Mouse (Mus musculus) liver (tissue): ENCODE measurements around the gene Glrx2.
"Not testable (repeated sequence)": the region's sequence is repeated elsewhere in the genome, so short reads cannot be mapped to it uniquely, and the experiment has no call there.

Experiments
- DNase-seq: peaks from one replicate; pipeline ENCODE4 v3.0.0-alpha.2; 2020; ENCODE audit warnings: mixed read lengths

Glrx2 gene

DNA sequence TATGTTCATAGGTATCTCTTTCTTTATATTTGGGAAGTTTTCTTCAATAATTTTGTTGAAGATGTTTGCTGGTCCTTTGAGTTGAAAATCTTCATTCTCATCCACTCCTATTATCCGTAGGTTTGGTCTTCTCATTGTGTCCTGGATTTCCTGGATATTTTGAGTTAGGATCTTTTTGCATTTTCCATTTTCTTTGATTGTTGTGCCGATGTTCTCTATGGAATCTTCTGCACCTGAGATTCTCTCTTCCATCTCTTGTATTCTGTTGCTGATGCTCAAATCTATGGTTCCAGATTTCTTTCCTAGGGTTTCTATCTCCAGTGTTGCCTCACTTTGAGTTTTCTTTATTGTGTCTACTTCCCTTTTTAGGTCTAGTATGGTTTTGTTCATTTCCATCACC is at the start of gene Glrx2:
TSS of gene Glrx2 (plus strand) at position 301 of the 400 bp plus-strand sequence.
- not testable (repeated sequence) for DNase-seq

DNA sequence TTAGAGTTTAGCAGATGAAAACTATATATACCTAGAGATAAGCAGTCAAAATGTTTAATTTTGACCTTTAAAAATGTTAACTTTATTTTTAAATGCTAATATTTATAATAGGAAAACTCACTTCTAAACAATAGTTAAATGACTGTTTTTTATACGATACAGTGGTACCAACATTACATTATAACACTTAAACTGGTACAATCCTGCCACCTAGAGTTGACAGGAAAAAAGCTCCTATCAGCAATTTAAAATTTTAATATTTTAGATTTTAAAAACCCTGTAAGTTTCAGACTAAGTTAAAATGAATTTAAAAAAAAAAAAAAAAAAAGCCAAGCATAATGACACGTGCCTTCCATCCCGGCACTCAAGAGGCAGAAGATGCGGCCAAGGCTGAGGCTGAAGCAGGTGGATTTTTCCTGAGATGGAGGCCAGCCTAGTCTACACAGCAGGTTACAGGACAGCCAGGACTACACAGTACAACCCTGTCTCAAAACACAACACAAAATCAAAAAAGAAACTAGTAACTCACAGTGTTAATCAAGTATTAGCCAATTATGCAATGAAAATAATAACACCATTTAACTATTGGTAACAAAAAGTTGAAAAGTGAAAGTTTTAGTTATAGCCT is 40.3 kb upstream of the Glrx2 start:
- DNase-seq: no peak

DNA sequence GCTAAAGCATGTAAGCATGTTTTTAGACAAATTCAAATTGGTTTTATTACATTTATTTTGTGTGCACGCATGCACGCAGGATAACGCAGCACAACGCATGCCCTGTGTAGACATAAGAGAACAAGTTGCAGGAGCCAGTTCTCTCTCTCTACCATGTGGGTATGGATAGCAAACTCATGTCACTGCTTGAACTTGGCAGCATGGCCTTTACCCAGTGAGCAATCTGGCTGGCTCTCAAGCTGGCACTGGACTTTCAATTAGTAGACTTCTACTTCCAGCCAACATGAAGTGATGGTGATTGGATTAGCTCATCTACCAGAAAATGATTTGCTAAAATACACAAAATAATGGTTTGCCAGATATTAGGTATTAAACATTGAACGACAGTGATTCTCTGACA is 35.0 kb upstream of the Glrx2 start:
- DNase-seq: no peak

DNA sequence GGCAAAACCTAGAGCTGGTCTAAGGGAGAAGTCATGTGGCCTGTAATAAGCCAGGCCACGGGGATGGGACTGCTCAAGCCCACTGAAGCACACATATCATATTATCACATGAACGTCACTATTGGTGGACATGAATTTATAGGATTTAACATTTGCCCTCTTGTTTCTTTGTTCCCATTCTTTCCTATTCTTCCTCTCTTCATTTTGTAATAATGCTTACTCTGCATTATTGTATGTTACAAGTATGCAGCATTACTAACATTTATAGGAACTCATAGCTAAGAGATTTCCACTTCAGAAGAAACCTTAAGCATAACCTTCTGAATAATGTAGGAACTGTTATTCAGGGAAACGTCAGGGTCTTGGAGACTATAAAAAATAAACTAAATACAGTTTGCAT is 31.3 kb upstream of the Glrx2 start:
- no peak for DNase-seq

DNA sequence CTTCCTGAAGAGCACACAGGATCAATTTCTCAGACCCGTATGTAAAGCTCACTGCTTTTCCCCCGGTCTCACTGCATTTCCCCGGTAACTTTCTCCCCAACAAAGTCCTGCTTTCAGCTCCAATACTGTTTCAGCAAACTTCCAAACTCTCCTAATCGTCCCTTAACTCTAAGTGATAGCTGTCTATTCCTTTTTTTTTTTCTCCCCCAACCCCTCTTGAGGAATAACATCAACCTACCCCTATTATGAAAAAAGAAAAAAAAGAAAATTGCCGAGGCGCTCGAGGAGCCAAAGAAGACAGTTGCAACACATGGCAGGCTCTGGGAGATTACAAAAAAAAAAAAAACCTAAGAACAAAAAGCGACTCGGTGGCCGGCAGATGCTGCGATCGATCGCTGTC is 14.4 kb upstream of the Glrx2 start:
- DNase-seq: no peak

DNA sequence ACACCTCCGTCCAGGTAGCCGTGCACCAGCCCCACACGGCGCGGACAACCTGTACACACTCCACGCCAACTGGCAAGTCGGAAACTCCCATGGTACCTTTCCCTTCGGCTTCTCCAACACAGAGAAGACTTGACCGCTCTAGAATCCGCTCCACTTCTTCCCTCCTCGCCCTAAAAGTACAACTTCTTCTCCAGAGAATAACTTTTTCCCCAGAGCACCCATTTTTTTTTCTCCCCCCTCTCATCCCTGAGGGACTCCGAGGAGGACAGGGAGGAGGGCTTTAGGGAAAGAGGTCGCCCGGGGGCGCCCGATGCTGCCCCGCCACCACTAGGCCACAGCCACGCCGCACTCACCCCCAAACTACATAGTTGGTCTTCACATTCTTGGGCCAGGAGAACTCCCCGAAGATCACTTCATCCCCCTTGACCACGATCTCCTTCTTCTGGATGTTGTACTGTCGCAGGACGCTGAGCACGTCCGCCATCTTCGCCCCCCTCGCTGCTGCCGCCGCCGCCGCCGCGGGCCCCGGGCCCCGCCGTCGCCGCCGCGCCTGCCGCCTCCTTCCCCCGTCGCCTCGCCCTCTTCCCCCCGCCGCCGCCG is 13.9 kb upstream of the Glrx2 start:
- DNase-seq: peak; percentile 66

DNA sequence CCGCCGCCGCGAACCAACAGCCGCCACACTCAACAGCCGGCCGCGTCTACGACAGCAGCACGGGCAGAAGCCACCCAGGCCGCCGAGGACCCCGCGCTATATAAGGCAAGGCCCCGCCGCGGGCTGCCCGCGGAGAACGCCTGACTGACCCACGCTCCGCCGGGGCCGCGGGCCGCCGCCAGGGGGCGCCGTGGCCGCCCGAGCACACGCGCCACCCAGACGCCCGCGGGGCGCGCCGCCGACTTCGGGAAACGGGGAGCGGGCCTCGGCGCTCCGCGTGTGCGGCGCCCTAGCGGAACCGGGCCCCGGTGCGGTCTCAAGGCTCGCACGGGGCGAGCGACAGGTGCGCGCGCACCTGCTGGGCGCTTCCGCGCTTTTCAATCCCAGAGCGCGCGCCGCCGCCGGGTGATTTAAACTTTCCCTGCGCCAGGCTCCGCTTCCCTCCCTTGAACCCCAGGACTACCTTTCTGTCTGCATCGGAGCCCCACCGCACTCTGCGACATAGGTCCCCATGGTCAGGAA is 13.3 kb upstream of the Glrx2 start, which contains the start of gene Cdc73:
TSS of gene Cdc73 (minus strand) at position 153 of the 522 bp plus-strand sequence.
- peak; percentile 95 for DNase-seq

DNA sequence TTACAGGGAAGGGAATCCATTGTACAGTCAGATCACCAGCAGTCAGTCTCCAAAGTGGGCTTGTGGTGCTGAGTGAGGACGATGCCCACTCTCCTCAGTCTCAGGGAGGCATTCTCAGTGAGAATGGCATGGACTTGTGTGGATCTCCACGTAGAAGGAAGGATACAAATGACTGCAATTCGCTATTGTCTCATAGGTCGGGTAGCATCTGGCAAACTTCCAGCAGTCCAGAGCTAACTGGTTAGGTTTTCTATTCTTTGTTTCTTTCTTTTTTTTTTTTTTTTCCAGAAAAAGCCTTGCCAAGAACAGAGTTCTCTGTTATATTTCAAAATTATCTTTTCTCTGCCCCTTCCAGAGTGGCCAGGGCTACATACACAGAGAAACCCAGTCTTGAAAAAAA is 9.1 kb upstream of the Glrx2 start:
- DNase-seq: no peak

DNA sequence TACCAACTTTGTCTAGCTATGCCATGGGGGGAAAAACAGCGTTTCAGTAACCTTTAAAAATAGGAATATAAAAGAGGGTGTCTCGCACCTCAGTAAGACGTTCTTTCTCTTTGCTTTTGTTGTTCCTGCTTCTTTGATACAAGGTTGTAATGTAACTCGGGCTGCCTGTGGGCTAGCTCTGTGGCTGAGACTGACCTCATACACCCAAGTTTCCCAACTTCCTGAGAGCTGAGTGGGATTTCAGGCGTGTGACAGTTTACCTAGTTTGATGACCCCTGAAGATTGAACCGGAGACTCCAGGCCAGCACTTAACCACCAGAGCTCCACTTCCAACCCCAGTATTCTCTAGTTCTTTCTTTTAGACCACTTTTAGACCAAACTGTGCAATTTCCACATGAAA is 7.8 kb upstream of the Glrx2 start:
- DNase-seq: no peak

DNA sequence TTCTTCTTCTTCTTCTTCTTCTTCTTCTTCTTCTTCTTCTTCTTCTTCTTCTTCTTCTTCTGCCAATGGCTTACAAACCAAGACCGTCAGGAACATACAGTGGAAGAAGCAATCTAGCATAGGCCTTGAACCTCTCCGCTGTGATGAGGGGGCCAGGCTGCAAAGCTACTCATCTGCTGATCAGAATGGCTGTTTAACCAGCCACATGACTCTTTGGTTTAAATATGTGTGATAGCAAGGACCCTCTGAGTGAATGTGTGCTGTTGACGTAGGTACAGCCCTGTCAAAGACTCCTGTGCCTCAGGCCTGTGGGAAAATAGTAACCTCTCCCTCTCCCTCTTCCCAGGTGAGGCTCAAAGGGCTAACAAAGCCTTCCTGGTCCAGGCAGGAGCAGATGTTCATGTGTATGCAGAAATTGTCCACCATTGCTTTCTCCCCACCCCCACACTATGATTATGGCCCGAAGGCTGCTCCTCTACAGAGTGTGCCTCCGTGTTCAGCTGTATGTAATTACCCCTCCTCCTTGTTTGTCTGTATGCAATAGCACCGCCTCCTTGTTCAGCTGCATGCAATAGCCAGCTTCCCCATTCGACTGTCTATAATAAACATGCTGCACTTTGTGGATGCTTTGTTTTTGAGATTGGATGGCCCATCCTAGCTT is 6.0 kb upstream of the Glrx2 start:
- no peak for DNase-seq

DNA sequence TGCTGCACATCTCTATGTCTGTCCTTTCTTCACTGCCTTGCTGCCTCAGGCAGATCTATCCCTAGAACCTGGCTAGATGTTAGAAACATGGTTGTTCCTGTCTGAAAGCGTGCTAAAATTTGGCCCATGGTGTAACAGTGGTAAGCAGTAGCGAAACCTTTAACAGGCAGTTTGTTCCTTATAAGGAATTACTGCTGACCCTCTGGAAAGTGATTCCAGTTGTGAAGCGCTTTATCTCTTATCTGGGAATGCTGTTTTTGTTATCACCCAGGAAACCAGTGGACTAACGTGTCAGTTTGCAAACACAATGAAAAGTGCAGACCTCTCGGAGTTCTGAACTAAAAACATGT is 5.5 kb upstream of the Glrx2 start:
- DNase-seq: no peak

DNA sequence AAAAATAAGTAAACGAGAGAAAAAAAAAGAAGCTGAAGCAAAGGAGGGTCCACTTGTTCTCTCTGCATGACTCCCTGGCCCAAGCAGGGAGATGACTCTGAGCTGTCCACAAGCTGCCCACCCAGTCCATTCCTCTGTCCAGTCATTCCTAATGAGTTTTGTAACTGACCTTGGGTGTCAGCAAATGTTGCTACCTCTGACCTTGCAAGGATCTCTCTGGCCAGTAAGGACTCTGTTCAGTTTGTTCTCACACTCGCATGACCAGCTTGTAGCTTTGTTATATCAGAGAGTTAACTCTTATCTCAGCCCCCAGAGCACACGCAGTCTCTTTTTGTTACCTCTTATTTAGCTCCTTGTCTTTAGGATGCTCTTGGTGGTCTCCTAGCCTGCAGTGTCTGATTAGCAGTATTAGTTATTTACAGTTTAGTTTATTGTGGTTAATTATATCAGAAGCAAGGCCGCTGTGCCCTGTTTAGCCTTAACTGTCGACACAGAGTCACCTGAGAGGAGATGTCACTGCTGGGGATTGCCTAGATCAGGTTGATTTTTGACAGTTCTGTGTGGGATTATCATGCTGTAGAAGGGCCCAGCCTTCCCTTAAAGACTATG is 8.4 kb downstream of the Glrx2 start:
- DNase-seq: no peak

DNA sequence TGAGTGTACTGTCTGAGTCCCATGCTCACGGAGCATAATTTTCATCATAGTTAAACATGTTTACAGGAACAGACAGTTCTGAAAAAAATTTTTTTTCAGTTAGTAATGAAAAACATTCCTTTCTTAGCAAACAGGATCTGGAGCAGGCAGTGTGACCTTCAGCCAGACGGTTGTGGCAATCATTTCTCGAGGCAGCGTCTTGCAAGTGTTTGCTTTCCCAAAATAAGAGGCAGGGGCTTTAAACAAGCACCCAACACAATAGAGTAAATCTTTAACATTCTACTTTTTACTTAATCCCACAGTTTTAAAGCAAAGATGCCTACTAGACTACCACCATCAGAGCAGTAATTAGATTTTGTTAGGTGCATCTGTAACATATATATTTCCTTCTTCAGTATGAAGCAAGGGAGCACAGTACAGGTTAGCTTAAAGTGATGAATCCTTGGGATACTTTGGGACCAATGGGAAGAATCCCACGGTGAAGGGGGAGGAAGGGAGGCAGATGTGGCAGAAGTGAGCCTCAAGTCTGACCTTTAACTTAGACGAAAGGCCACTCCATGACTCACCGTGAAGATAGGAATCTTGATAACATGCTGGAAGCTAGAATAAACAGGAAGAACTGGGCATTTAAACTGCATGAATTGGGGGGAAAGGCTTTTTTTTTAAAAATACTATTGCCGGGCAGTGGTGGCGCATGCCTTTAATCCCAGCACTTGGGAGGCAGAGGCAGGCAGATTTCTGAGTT is 11.7 kb downstream of the Glrx2 start:
- DNase-seq: no peak

DNA sequence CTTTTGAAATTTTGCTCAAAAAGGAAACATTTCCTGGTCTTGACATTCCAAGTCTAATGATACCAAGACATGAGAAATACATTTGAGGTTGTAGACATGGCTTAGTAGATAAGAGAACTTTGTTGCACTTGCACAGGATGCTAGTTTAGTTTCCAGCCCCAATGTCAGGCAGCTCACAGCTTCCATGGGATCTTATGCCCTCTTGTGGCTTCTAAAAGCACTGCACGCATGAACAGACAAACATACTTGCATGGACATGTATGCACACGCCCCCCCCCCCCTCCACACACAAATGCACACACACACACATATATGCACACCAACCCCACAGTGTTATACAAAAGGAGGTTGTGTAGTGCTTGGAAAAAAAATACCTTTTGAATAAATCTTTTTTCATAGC is 14.8 kb downstream of the Glrx2 start:
- peak; percentile 50 for DNase-seq

DNA sequence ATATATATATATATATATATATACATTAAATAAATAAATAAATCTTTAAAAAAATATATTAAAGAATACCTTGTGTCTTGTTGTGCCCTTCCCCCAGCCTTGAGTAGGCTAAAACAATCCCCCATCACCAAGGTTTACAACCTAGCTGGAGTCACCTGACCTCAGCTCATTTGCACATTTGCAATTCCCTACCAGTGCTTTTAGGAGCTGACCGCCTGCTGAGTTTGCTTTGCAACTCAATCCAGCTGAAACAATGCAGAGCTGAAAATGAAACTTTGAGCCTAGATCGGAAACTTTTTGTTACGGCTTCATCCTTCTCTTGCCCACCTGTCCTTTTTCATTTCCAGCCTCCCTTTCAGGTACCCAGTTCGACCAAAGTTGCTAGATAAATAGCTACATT is 15.6 kb downstream of the Glrx2 start:
- no peak for DNase-seq

DNA sequence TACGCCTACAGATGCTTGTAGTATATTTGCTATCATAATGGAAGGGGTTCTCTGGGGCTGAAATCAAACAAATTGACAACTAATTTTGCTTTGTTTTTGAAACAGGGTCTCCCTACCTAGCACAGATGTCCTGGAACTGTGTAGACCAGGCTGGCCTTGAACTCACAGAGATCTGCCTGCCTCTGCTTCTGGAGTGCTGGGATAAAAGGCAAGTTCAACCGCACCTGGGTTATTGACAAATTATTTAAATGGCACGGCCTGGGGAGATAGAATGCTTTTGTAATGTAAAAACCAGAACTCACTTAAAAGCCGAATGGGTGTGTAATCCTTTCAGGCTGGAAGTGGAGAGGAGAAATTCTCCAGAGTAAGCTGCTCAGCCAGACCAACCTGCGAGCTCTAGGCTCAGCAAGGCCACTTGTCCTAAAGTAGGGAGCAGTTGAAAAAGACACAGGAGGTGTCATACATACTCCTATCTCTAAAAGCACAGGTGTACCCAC is 17.8 kb downstream of the Glrx2 start:
- no peak for DNase-seq

DNA sequence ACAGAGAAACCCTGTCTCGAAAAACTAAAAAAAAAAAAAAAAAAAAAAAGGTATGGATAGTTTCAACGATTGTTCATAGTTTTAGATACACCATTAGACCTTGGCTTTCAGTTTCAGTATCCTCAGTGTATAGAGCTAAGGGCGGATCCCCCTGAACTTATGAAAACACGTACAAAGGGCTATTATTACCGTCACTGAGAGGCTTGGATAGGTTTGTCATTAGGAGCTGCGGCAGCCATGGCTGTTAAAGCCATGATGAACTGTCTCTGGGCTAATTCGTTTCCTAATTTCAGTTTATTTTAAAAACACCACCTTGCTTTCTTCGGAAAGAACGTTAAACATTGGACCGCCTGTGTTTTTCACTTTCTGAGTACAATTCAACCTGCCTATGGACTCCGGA is 22.7 kb downstream of the Glrx2 start:
- no peak for DNase-seq

DNA sequence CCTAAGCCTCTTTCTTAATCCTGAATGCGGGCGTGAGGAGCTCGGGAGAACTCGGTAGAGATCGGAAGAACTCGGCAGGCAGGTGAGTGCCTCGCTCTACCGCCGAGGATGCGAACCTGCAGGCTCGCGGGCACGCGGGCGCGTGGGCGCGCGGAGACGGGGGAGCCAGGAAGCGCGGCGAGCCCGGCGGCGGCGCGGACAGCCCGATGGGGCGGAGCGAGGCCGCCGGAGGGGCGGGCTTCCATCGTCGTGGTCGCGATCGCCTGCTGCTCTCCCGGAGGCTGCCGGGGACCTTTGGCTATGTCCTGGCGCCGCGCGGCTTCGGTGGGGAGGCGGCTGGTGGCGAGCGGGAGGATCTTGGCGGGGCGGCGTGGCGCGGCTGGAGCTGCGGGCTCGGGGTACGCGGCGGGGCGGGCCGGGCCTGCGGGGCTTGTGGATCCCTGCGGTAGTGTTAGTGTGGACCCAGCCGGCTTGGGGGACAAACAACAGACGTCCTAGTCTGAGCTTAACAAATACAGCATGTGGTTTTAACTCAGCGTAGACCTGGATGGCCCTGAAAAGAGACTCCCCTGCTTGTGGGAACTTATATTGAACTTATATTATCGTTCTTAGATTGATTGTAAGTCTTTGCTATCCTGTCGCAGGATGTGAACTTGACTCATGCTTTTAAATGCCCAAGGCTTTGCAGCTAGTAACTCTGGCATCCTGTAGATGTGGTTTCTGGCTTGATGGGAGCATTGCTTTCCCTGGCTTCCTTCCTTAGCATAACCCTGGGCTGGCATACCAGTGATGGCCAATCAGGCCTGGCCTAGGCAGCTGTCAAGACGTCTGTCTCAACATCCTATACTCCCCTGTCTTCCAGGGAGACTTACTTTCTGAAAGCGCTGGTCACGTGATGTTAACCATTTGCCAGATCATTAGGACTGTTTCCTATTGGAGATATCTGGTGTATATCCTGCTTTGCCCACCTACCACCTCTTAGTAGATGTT is 23.5 kb downstream of the Glrx2 start:
- peak; percentile 92 for DNase-seq

DNA sequence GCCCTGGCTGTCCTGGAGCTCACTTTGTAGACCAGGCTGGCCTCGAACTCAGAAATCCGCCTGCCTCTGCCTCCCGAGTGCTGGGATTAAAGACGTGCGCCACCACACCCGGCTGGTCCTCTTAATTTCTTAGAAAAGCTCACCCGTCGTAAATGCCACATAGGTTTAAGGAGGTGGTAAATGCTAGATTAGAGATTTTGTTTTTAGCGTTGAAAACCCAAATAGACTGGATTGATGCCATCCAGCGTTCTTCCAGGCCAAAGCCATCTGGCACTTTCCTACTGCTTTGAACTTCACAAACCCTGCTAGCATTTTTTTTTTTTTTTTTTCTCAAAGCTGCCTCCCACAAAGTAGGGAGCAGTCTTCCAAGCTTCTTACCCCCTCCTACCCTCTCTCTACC is 24.4 kb downstream of the Glrx2 start:
- DNase-seq: no peak

DNA sequence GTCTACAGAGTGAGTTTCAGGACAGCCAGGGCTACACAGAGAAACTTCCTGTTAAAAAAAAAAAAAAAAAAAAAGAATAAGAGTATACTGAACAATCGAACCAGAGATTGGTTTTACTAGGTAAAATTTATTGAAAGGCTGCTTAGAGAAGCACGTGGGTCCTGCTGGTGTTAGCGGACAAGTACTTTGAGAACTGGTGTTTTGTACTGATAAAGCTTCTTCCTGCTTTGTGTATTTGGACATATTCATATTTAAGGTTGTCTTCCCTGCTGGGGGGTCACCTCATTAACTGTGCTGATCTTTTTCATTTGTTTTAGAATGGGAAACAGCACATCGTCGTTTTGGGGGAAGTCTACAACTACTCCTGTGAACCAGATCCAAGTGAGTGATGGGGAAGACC is 25.2 kb downstream of the Glrx2 start:
- DNase-seq: no peak

DNA sequence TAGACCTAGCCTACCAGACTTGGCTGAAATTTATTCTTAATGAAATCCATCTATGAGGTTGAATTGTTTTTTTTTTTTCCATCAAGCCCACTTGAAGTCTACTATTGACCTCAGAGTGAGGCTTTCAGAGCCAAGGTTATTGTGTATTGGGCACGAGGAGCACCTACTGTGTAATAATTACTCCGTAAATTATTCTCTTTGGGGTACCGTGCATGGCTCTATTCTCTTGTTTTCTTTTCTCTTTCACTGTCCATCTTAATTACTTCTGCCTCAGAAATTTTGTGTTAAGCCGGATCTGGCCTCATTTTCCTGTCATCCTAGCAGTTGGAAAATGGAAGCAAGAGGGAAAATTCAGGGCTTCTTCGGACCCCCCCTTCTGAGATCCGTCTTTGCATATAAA is 26.0 kb downstream of the Glrx2 start:
- no peak for DNase-seq

DNA sequence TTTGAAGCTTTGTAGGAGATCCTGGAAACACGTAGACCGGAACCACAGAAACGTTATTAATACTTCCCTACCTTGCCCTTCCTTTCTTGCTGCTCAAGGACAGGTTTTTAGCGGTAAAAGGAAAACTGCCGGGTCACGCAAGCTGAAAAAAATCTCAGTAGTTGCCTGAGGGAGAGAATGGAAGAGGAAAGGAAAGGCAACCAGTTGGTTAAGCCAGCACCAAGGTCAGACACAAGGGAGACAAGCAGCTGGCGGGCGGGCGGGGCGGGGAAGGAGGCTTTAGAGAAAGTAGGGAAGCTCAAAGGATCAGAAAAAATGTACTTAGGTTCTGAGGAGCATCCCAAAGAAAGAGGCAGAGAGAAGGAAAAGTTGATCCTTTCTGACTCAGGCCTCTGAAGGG is 29.7 kb downstream of the Glrx2 start:
- no peak for DNase-seq
